Mouse (Mus musculus): Measurements from ENCODE around the gene Gtf2a1l.

DNA sequence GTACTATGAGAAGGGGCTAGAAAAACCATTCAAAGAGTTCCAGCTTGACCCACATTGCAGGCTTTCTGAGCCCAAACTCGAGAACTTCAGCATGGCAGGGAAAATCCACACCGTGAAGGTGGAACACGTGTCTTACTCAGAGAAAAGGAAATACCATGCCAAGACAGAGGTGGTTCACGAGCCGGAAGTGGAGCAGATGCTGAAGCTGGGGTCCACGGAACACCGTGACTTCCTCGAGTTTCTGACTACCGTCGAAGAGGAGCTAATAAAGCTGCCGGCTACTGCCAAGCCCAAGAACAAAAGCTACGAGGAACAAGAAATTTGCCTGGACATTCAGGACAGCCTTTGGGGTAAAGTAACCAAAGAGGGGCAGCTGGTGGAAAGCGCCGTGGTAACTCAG lies 32.4 kb upstream of the Gtf2a1l start:
- no peak for TF ChIP-seq USF1 (IDR thresholded peaks at IDR 0.05; ENCODE audit: low read depth)
- no peak for TF ChIP-seq E2F4 (IDR thresholded peaks at IDR 0.05; ENCODE audit: insufficient read depth)
- no peak for TF ChIP-seq MYOD1 (IDR thresholded peaks at IDR 0.05; ENCODE audit: control insufficient read depth in 1 of 3, insufficient read length in 2 of 3, low read depth in 2 of 3)
- TF ChIP-seq POLR2A (IDR thresholded peaks at IDR 0.05; ENCODE audit: insufficient read length, low read depth) = no peak
- TF ChIP-seq MAX (IDR thresholded peaks at IDR 0.05; ENCODE audit: low read depth) = no peak
- no peak for TF ChIP-seq TCF12 (IDR thresholded peaks at IDR 0.05; ENCODE audit: insufficient read depth, poor library complexity, severe bottlenecking)
- no peak for TF ChIP-seq REST (IDR thresholded peaks at IDR 0.05; ENCODE audit: insufficient read depth, insufficient read length)
- no peak for TF ChIP-seq TCF3 (IDR thresholded peaks at IDR 0.05; ENCODE audit: insufficient read length, low read depth)
- TF ChIP-seq POLR2AphosphoS2 (IDR thresholded peaks at IDR 0.05; ENCODE audit: insufficient read length, low read depth) = no peak
- no peak for TF ChIP-seq SRF (IDR thresholded peaks at IDR 0.05; ENCODE audit: control insufficient read depth, insufficient read length, low read depth)
